Mouse (Mus musculus): ENCODE results near the gene Lmbr1l. TPM values are rescaled to one million over a fixed set of nuclear protein-coding genes. Genes with fewer than 3 reads are reported as not detected.

The Lmbr1l gene
- 62.0 TPM for polyA plus RNA-seq (2017; shearing (Covaris generic))

DNA sequence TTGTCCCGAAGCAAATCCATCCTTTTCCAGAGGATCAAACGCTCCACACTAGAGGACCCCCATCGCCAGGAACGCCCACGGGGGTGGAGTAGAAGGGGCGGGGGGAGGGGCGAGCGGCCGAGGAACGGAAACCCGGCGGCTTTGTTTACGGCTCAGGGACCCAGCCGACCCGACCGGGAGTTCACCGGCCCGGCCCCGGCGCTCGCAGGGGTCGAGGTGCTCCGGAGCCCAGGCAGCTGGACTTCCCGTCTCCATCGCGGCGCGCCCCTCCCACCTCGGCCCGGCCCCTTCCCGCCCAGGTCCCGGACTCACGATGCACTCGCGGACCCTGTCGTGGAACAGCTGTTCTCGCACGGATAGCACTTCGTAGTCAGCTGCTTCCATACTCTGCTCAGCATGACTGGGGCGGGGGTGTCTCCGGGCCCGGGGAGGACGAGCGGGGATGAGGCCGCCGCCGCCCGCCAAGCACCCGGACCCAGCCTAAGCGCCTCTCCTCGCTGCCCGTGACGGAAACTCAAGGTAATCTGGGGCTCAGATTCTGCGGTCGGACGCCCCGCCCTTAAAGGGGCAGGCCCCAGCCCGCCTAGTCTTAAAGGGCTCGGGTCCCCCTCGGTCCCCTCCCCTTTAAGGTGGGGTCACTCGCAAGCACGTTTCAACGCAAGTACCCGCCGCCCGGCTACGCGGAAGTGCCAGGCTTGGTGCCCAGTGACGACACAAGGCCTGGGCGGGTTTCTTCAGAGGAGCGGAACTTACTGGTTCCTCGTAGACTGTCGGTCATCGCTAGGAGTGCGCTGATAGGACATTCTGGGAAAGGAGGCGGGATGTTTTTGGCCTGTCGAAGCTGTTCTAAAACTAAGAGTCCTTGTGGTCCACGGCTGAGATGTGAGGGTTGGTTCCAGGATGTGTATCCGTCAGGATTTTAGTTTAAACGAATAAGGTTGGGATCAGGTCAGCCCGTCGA is at the start of gene Lmbr1l:
Gene Lmbr1l (minus strand): TSS at position 694 of the 961 bp plus-strand sequence.

DNA sequence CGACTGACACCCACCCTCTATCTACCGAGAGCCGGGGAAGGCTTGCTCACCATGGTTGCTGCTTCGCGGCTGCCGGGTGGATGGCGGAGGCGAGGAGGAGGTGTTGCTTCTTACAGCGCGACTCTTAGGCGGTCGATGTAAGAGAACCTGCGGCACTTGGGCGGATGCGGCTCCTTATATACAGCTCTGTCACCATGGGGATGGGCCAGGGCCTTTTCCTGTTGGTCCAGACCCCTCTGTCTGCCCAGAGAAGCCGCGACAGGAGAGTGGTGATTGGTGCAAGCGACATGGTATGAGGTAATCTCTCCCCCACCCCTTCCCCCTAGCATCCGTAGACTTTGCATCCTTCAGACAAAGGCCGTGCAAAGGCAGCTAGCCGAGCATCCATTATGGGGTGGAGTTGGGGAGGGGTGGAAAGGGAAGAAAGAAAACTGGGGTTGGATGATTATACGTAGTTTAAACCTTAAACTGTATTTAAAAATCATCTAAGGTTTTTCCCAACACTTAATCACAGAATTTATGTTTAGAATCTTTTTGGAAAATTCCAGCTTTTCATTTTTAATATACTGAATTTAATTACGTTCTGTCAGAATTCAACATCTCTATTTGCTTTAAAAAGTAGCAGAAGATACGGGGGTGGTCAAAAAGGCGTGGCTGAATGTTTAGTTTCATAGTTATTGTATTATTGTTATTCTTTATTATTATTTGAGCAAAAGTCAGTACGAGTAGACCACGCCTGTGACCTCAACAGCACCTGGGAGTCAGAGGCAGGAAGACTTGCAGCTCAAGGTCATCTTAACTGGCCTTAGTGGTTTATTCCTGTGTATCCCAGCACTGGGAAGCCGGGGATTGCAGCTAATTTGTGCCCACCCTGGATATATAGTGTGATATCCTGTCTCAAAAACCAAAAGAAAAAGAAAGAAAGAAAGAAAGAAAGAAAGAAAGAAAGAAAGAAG is 35.6 kb upstream of the Lmbr1l start, which contains the start of the genes Gm49450 and Tuba1a:
Gene Gm49450 (minus strand): TSS at position 151 of the 956 bp plus-strand sequence.
Gene Tuba1a (minus strand): TSS at position 303 of the 956 bp plus-strand sequence.

DNA sequence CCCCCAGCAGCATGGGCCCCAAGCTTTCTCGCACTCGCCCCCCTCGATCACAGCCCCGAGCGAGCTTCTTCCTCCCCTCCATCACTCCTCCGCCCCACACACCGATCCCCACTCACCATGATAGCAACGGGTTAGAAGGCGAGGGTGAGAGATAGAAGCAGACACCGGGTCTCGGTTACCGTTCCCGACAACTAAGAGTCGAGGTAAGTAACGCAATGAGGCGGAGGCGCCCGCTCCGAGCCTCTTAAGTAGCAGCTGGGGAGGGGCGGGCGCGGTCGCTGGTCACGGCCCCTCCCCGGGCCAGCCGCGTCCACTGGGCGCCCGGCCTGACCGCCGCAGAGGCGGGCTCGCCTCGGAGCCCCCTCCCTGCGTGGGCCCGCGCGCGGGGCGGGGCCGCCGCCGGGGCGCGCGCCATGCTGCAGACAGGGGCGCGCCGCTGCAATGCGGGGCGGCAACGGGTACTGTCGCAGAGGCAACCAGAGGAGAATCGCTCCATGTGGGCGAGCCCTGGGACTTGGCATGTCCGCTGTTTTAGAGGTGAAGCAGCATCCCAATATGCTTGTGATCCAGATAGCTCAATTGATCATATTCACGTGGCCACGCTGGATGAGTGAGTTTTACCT is 16.3 kb upstream of the Lmbr1l start, which contains the start of gene Tuba1b:
Gene Tuba1b (minus strand): TSS at position 349 of the 623 bp plus-strand sequence.

DNA sequence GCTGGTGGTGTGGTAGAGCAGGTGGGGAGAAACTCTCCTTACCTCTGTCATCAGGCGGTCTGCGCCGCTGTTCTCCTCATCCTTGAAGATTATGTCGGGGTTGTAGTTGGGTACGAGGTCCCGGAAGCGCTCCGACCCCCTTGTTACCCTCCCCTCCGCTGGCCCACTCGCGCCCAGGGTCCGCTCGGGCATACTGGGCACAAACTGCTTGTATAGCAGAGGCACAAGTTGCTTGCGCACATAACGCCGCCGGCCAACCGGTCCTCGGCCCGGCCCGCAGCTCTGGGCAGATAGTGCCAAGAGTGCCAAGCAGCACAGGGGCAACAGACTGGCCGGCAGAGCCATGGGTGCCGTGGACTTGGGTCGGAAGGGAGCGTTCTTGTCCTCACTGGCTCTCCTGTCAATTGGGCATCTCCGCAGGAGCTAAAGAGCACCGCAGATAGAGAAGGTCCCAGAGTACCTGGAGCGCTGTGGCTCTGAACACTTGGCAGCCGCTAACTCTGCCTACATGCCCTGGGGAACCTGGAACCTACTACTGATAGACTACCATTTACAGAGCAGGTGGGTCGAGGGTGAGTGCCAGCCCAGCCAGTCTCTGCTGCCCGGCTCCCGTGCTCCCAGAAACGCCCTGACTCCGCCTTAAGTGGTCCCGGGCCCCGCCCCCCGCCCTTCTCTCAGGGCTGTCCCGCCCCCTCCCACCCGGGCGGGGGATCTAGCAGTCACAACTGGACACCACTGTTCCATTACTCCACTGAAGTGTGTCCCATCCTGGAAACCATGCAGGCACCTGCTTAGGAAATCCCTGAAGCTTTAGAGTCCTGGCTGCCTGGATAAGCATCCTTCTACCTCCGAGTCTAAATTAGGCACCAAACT is 19.9 kb downstream of the Lmbr1l start, which contains the start of gene Dhh:
Gene Dhh (minus strand): TSS at position 613 of the 873 bp plus-strand sequence.

DNA sequence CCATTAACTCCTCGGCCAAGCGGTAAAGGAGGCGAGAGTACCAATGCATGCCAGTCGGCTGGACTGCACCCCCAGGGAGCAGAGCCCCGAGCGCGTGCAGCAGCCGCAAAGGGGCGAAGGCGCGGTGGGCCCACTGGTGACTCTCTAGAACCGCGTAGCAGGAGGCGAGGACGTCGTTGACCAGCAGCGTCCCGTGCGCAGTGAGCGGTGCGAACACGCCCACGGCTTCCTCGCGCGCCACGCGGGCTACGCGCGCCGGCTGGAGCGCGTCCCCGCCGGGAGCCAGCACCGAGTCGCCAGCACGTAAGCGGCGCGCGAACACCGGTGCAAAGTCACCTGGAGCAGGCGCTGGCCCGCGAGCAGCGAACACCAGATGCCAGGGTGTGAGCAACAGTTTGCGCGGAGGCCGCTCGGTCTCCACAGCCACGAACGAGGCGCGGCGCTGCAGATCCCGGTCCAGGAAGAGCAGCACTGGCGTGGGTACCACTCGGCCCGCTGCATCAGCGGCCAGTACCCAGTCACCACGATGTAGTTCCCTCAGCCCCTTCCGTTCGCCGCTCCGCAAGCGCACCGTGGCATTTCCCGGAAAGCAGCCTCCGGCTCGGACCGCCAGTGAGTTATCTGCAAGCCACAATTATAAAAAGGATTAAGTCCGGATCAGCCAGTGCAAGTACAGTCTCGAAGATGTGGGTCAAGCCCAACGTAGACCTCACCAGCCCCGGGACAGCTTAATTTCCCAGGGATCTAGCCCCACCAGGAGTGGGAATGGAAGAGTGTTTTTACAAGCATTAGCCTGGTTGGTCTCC is 23.9 kb downstream of the Lmbr1l start, which contains the start of gene Rhebl1:
Gene Rhebl1 (minus strand): TSS at position 601 of the 806 bp plus-strand sequence.

DNA sequence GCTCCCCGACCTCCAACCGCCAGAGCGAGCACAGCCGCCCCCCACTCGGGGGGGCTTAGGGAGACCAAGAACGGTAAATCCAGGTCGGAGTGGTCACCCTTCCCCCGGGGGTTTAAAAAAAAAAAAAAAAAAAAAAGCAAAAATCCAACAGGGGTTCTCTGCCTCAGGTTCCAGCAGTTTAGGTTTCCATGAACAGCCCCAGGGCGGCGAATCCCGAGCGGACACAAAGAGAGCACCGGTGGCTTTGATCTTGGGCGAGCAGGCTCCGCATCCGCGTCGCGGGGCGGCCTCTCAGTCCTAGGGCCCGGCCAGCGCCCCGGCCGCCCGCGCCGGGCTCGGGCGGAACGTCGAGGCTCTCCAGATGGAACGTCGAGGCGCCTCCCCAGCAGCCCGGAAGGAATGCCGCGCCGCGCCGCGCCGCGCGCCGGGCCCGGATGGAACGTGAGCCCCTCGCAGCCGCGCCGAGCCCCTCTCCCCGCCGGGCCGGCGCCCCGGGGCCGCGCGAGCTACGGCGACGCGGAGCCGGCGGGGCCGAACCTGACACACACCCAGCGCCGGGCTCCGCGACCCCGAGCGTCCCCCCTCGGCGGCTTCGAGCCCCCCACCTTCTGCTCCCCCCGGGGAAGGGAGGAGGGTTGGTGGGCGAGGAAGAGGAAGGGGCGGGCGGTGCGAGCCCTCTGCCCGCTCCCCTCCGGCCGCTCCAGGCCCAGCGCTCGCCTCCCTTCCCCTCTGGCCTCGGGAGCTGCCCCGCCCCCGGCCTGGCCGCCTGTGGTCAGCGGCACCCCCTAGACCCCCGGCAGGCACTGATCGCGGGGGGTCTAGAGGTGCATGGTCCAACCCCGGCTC is 46.7 kb downstream of the Lmbr1l start, which contains the start of gene Kmt2d:
Gene Kmt2d (minus strand): TSS at position 135 of the 846 bp plus-strand sequence.

Other genes starting within 250 kb of the Lmbr1l start
- 0.70 TPM for gene Rnd1, start 240.8 kb downstream of the Lmbr1l start, polyA plus RNA-seq (2017; shearing (Covaris generic))
- gene Ccdc65, start 210.0 kb downstream of the Lmbr1l start, polyA plus RNA-seq (2017; shearing (Covaris generic)) = not detected
- 0.46 TPM for gene Fkbp11, start 190.0 kb downstream of the Lmbr1l start, polyA plus RNA-seq (2017; shearing (Covaris generic))
- gene Arf3, start 155.0 kb downstream of the Lmbr1l start, polyA plus RNA-seq (2017; shearing (Covaris generic)) = 61.2 TPM
- gene Wnt10b, start 140.1 kb downstream of the Lmbr1l start, polyA plus RNA-seq (2017; shearing (Covaris generic)) = 0.23 TPM
- not detected for gene Wnt1, start 128.4 kb downstream of the Lmbr1l start, polyA plus RNA-seq (2017; shearing (Covaris generic))
- gene Ddn, start 108.7 kb downstream of the Lmbr1l start, polyA plus RNA-seq (2017; shearing (Covaris generic)) = not detected
- gene Prkag1, start 86.7 kb downstream of the Lmbr1l start, polyA plus RNA-seq (2017; shearing (Covaris generic)) = 119 TPM
- gene Kmt2d, start 47.0 kb downstream of the Lmbr1l start, polyA plus RNA-seq (2017; shearing (Covaris generic)) = 24.6 TPM
- gene Rhebl1, start 23.7 kb downstream of the Lmbr1l start, polyA plus RNA-seq (2017; shearing (Covaris generic)) = 14.2 TPM
- gene Dhh, start 19.7 kb downstream of the Lmbr1l start, polyA plus RNA-seq (2017; shearing (Covaris generic)) = not detected
- 562 TPM for gene Tuba1b, start 16.3 kb upstream of the Lmbr1l start, polyA plus RNA-seq (2017; shearing (Covaris generic))
- not detected for gene Gm49450, start 35.3 kb upstream of the Lmbr1l start, polyA plus RNA-seq (2017; shearing (Covaris generic))
- gene Tuba1a, start 35.5 kb upstream of the Lmbr1l start, polyA plus RNA-seq (2017; shearing (Covaris generic)) = 219 TPM
- 67.9 TPM for gene Tuba1c, start 111.7 kb upstream of the Lmbr1l start, polyA plus RNA-seq (2017; shearing (Covaris generic))
- not detected for gene Prph, start 136.9 kb upstream of the Lmbr1l start, polyA plus RNA-seq (2017; shearing (Covaris generic))
- 1.7 TPM for gene Troap, start 156.3 kb upstream of the Lmbr1l start, polyA plus RNA-seq (2017; shearing (Covaris generic))
- not detected for gene C1ql4, start 169.6 kb upstream of the Lmbr1l start, polyA plus RNA-seq (2017; shearing (Covaris generic))
- not detected for gene Dnajc22, start 174.9 kb upstream of the Lmbr1l start, polyA plus RNA-seq (2017; shearing (Covaris generic))
- 0.15 TPM for gene Spats2, start 207.7 kb upstream of the Lmbr1l start, polyA plus RNA-seq (2017; shearing (Covaris generic))